Mouse (Mus musculus): ENCODE results near the gene Vmn2r61. TPM values are rescaled to one million over a fixed set of nuclear protein-coding genes. Genes with fewer than 3 reads are reported as not detected.

Gene Vmn2r61
- not detected in 2 replicates for polyA plus RNA-seq (2015; fragmentation: Nextera tagmentation; extraction: Ambion mirVana)

- Histone ChIP-seq H3K4me3 (replicated peaks; ENCODE audit: low read length) (no peak within 1 kb of the TSS), H3K4me2 (ENCODE audit: low read length) (no peak within 1 kb of the TSS), H3K27ac (ENCODE audit: low read length) (no peak within 1 kb of the TSS), H3K27me3 (replicated peaks; ENCODE audit: control insufficient read depth, insufficient read depth, low read length) (no peaks in the 10 kb centered on the region), H3K9me3 (ENCODE audit: control insufficient read depth, low read length) (peaks cover 13% of the 10 kb centered on the region; the same call in 1 of the 2 replicates), H3K9ac (replicated peaks; ENCODE audit: low read depth, low read length) (no peak within 1 kb of the TSS), H3K4me1 (replicated peaks; ENCODE audit: control insufficient read depth, insufficient read depth, low read length) (no peaks in the 10 kb centered on the region), H3K36me3 (ENCODE audit: control insufficient read depth, insufficient read depth) (no peaks in the 10 kb centered on the region)
- WGBS: 87% methylated on average over 1 of the region's 1 CpGs
- no peak for ATAC-seq
Observed at GRCm38 (mm10) chr7:42259753-42260152, at the start of gene Vmn2r61. Vmn2r61 (plus strand) TSS chr7:42260053.

Other genes starting within 250 kb of the Vmn2r61 start
- gene Vmn2r59, start 201.0 kb upstream of the Vmn2r61 start, polyA plus RNA-seq (2015; fragmentation: Nextera tagmentation; extraction: Ambion mirVana): not detected in 2 replicates
- not detected in 2 replicates for gene Vmn2r60, start 152.3 kb upstream of the Vmn2r61 start, polyA plus RNA-seq (2015; fragmentation: Nextera tagmentation; extraction: Ambion mirVana)
- not detected in 2 replicates for gene 4933421I07Rik, start 188.1 kb downstream of the Vmn2r61 start, polyA plus RNA-seq (2015; fragmentation: Nextera tagmentation; extraction: Ambion mirVana)
- 17.6 and 19.7 TPM in 2 replicates for gene Zfp141, start 245.7 kb downstream of the Vmn2r61 start, polyA plus RNA-seq (2015; fragmentation: Nextera tagmentation; extraction: Ambion mirVana)